Mouse (Mus musculus) natural killer cell, adult 2 months (primary cell): ENCODE measurements around the gene Tpsb2.

Experiments used
- DNase-seq, 2 experiments: peaks; one replicate each; pipeline ENCODE4 v3.0.0; 2022; ENCODE audit warnings: low spot score in 2 of 2

Gene Tpsb2

GRCm38 (mm10) chr17:25366005-25366404 is at the start of gene Tpsb2:
Gene Tpsb2 (plus strand): TSS chr17:25366305.
- no peak for DNase-seq

DNA sequence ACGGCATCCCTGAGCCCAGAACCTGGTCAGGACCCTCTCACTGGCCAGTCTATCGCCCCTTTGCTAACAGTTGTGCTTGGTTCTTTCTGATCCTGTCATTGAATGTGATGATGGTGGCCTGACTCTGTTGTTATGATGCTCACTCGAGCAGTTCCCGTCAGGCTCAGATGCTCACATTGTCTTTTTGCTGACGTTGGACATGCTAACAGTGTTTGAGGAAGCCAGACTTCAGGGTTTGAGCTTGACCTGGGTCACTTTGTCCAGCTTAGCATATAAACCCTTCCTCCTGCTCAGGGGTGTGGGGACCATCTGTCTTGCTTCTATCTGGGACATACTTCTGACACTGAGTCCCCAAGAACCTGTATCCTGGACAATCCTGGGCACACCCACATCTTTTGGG is 47.8 kb upstream of the Tpsb2 start, which contains the start of gene Prss29:
Prss29 (plus strand) TSS at position 301 of the 400 bp plus-strand sequence.
- DNase-seq, result no peak

GRCm38 (mm10) chr17:25320819-25321218 is 45.3 kb upstream of the Tpsb2 start:
- no peak for DNase-seq

GRCm38 (mm10) chr17:25322930-25323329 is 43.2 kb upstream of the Tpsb2 start:
- no peak for DNase-seq

GRCm38 (mm10) chr17:25332321-25332720 is 33.8 kb upstream of the Tpsb2 start:
- no peak for DNase-seq

DNA sequence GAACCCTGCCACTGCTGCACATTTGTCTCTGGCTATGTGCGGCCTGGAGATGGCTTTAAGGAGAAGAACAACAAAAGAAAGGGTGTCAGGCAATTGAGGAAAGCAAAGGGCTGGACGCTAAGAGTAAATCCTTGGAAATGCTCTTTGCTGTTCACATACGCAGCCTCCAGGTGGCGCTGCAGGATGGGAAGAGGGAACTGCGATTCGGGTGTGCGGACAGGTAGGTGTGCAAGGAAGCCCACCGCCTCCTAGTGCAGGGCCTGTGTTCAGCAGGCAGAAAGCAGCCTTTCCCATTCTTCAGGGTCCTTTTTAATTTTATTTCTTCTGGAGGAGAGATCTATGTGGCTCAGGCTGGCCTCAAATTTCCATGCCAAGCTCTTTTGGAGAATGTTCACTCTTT is 32.2 kb upstream of the Tpsb2 start:
- DNase-seq, result peak in 1 of 2 experiments; percentile 33

- DNase-seq, result no peak
Observed at GRCm38 (mm10) chr17:25338218-25338617, 27.9 kb upstream of the Tpsb2 start.

DNA sequence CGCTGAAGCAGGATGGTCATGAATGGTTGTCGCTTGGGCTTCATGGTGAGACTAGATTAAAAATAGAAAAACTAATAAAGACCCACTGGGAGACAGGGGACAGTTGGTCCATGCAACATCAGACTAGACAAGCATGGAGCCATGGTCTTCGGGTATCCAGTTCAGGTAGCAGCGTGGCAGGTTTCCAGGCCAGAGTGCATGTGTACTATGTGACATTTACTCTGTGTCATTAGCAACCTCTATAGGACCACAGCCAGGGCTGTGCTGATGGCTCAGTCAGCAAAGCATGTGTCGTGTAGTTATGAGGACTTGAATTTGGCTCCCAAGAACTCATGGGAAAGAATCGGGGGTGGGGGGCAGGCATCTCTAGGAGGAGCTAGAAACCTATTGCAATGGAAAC is 26.1 kb upstream of the Tpsb2 start:
- no peak for DNase-seq

- DNase-seq, result no peak
Observed at GRCm38 (mm10) chr17:25341490-25341889, 24.6 kb upstream of the Tpsb2 start.

DNA sequence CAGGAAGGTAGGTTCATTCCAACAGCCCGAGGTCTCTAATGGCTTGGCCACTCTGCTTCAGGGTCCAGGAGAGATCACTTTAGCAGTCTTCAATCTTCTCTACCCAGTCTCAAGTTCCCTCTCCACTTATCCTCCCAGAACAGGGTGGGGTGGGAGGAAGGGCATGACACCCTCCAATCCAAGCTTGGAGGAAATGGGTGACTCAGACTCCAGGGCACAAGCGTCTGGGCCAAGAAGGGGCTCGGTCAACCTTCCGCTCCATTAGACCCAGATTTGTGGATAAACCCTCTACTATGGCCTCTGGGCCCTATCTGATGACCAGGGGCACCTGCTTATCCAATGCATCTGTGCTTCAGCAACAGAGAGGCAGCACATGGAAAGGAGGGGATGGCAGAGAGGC is 20.6 kb upstream of the Tpsb2 start, which contains the start of gene Tpsab1:
Tpsab1 (minus strand) TSS at position 101 of the 400 bp plus-strand sequence.
- DNase-seq, result no peak

DNA sequence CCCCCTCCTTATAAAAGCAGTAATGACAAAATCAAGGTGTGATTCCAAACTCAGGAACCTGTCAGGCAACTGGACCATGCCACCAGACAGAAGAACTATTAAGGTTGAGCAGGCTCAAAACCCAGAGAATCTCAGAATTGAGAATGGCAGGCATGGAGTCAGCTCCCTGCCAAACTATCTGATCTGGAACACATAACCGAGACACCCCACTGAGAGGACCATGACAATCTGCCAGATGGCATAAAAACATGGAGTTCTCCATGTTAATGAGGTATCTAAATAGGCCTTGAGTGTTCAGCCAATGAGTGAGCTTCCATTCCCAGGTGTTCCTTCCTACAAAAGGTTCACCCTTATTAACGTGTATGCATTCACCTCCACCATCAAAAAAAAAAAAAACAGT is 4.8 kb upstream of the Tpsb2 start:
- no peak for DNase-seq

DNA sequence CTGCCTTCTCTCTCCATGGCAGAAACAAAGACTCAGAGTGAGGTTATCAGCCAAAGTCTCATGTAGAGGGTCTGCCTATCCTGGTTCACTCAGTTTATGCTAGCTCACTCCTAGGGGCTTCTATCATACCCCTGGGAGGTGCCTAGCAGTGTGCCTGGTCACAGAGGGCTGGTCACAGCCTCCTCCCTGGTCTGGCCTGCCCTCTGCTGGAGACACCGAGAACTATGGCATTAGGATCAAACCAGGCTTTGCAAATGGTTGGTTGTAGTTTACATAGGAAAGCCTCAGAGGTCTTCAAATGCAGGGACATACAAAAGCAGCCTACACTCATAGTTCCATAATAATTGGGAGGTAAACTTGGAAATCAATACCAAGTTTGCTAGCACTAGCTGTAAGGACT is 2.4 kb upstream of the Tpsb2 start:
- no peak for DNase-seq

- DNase-seq, result no peak
Observed at GRCm38 (mm10) chr17:25368973-25369372, 2.9 kb downstream of the Tpsb2 start, which contains the start of gene Tpsg1. Gene Tpsg1 (plus strand): TSS chr17:25369273.

DNA sequence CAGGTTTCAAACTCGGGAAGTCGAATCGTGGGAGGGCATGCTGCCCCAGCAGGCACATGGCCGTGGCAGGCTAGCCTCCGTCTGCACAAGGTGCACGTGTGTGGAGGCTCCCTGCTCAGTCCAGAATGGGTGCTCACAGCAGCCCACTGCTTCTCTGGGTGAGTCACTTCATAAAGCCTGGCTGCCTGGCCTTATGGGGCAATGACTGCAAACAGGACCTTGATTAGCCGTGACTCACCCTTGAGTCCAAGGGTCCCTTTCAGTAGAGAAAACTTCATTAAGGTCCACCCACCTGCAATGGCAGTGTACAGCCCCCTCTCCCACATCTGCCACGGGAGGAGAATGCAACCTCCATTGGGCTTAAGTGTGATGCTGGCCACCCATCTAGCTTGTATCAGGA is 6.4 kb downstream of the Tpsb2 start:
- DNase-seq, result no peak

GRCm38 (mm10) chr17:25374011-25374410 is 7.9 kb downstream of the Tpsb2 start:
- no peak for DNase-seq

- no peak for DNase-seq
Observed at GRCm38 (mm10) chr17:25394526-25394925, 28.4 kb downstream of the Tpsb2 start.

- DNase-seq, result peak; percentile 17 to 50
Observed at GRCm38 (mm10) chr17:25397804-25398519, 31.9 kb downstream of the Tpsb2 start.

GRCm38 (mm10) chr17:25398520-25398838 is 32.4 kb downstream of the Tpsb2 start:
- DNase-seq, result no peak

DNA sequence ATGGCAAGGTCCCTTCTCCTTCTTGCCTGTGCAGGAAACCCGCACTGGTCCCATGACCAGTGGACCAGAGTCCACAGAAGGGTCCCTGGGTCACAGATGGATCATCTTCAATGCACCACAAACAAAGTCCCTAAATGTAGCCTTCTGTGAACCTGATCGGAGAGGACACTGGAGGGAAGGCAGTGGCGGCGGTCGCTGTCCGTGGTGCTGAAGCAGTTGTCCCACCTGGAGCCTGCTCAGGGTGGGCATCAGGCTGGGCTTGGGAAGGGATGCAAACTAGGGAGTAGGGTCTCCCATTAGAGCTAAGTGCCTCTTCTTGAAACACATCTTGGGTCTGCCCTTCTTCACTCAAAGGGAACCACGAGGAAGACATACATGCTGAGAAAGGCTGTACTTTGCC is 34.3 kb downstream of the Tpsb2 start:
- no peak for DNase-seq

- DNase-seq, result no peak
Observed at GRCm38 (mm10) chr17:25401491-25401890, 35.4 kb downstream of the Tpsb2 start.

DNA sequence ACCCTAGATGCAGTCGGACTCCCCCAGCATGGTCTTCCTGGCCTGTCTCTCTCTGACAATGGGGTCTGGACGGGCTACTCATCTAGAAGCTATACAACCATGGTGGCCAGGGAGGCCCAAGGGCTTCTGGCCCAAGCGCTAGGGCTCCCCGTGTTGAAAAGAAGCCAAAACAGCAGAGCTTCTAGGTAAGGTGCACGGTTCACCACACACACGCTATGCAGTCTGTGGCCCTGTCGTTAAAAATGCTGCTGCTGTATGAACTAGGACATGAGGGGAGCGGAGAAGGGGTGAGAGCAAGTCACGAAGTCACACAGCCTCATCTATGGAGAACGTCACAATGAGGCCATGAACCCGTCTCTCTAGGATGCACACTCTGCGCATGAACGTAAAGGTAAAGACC is 36.1 kb downstream of the Tpsb2 start:
- DNase-seq, result no peak

GRCm38 (mm10) chr17:25404190-25404589 is 38.1 kb downstream of the Tpsb2 start:
- DNase-seq, result no peak

GRCm38 (mm10) chr17:25405224-25405895 is 39.3 kb downstream of the Tpsb2 start:
- no peak for DNase-seq
